Mouse (Mus musculus) cortical plate, adult 2 months (tissue): ENCODE data around the gene Tnrc6b. TPM values are rescaled to one million over a fixed set of nuclear protein-coding genes. Genes with fewer than 3 reads are reported as not detected.

Experiments used
- H3K27ac ChIP-seq: fragments of 200-500 bp; 2 replicates; pipeline ENCODE4 v1.5.1; 2012; ENCODE audit warnings: low read length, control low read depth, inconsistent platforms; ENCODE audit not compliant: insufficient read depth
- H3K4me1 ChIP-seq: fragments of 200-500 bp; 2 replicates; pipeline ENCODE4 v1.6.1; 2011; ENCODE audit warnings: low read length; ENCODE audit not compliant: control insufficient read depth, insufficient read depth
- H3K4me3 ChIP-seq: fragments of 200-500 bp; 2 replicates; pipeline ENCODE4 v1.5.1; 2011; ENCODE audit warnings: mild to moderate bottlenecking, low read length, control low read depth; ENCODE audit not compliant: insufficient read depth
- CTCF ChIP-seq: fragments of 200-500 bp; IDR thresholded peaks from 2 replicates; pipeline ENCODE4 v1.5.1; 2011; ENCODE audit warnings: mild to moderate bottlenecking, control low read depth, low read length; ENCODE audit not compliant: insufficient read depth; ENCODE audit errors: extremely low read depth
- POLR2A ChIP-seq: fragments of 200-500 bp; IDR thresholded peaks from 2 replicates; pipeline ENCODE4 v1.6.1; 2011; ENCODE audit warnings: mild to moderate bottlenecking, low read length, control low read depth; ENCODE audit not compliant: insufficient read depth; ENCODE audit errors: extremely low read depth
- polyA plus RNA-seq: library from polyadenylated mRNA; depleted of rRNA; stranded (reverse); fragments of >200 nt; gene quantifications from 2 replicates; pipeline ENCODE4 v1.2.3, GENCODE M21; 2012

Tnrc6b gene
- polyA plus RNA-seq, 1 experiment, result 44.2 TPM

DNA sequence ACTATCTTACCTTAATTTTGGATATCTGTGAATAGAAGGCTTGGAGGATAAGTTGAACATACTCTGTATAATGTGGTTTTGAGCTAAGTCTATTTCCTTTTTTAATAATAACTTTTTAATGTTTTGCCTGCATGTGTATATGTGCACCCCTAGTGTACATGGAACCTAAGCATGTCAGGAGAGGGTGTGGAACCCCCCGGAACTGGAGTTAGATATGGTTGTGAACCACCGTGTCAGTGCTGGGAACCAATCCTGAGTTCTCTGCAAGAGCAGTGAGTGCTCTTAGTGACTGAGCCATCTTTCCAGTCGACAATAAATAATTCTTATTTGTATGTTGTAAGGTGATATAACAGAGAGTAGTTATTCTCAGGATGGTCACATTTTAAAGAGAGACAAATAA is 49.4 kb downstream of the Tnrc6b start:
- Histone ChIP-seq H3K27ac (no peak overlapping the region), H3K4me1 (no peaks in the 10 kb centered on the region), H3K4me3 (no peak overlapping the region)
- TF ChIP-seq CTCF (no peak), POLR2A (no peak)

DNA sequence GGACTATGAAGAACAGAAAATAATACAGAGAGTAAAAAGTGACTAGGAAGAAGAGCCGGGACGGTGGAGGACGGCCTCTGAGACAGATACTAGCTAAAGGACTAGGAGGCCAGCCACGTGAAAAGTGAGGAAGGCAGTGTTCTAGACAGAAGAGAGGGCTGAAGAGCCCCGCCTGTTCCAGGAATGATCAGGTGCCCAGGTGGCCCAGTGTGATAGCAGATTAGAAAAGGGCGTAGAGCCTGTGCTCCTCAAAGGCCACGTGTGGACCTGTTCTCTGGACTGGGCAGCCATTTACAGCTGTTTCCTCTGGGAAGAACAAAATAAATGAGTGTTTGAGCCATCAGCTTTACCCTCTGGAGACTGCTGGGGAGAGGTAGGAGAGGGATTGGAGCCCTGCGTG is 49.8 kb downstream of the Tnrc6b start:
- Histone ChIP-seq H3K4me3 (no peak overlapping the region), H3K27ac (no peak overlapping the region), H3K4me1 (no peaks in the 10 kb centered on the region)
- no peak for TF ChIP-seq CTCF
- no peak for TF ChIP-seq POLR2A

DNA sequence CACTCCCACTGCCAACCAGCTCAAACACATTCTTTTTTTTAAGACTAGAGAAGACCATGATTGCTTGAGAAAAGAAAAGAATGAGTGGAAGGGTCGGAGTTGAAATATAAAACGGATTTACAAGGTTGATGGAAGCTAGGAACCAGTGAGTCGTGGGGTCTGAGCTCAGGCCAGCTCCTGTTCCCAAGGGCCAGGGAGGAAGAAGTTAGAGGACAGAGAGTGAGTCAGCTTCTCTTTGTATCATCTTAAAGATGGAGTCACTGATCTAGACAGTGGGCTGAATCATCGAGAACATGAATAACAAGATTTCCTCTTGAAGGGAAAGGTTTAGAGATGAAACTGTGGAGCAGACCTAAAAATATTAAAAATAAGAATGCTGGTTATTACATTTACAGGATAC is 51.5 kb downstream of the Tnrc6b start:
- TF ChIP-seq POLR2A (no peak), CTCF (no peak)
- H3K27ac ChIP-seq, result no peak overlapping the region

GRCm38 (mm10) chr15:80764666-80765065 is 53.6 kb downstream of the Tnrc6b start:
- no peaks in the 10 kb centered on the region for H3K4me1 ChIP-seq
- H3K4me3 ChIP-seq, result no peak overlapping the region
- no peak overlapping the region for H3K27ac ChIP-seq
- TF ChIP-seq CTCF (no peak), POLR2A (no peak)

More for the DNA sequence above, 51.5 kb downstream of the Tnrc6b start:
- H3K4me1 ChIP-seq, result no peaks in the 10 kb centered on the region
- no peak overlapping the region for H3K4me3 ChIP-seq

DNA sequence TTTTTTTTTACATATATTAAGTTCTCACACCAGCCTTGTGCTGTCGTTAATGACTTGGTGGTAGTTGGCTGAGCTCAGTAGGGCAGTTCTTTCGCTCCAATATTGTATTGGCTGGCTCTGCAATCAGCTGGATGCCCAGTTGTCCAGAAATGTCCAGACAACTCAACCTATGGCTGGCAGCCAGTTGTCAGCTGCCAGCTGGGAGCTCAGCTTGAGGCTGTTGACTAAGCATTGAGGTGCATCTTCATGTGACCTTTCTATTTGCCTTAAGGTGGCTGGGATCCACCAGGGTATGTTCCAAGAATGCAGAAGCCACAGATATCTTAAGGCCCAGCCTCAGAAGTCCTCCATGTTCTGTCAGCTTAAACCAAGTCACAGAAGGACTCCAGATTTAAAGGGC is 54.3 kb downstream of the Tnrc6b start:
- H3K27ac ChIP-seq, result no peak overlapping the region
- no peaks in the 10 kb centered on the region for H3K4me1 ChIP-seq
- TF ChIP-seq CTCF (no peak), POLR2A (no peak)
- no peak overlapping the region for H3K4me3 ChIP-seq

- Histone ChIP-seq H3K4me1 (no peaks in the 10 kb centered on the region), H3K27ac (no peak overlapping the region), H3K4me3 (no peak overlapping the region)
- no peak for TF ChIP-seq POLR2A
- TF ChIP-seq CTCF, result no peak
Measured at GRCm38 (mm10) chr15:80768216-80768615, 57.1 kb downstream of the Tnrc6b start.

DNA sequence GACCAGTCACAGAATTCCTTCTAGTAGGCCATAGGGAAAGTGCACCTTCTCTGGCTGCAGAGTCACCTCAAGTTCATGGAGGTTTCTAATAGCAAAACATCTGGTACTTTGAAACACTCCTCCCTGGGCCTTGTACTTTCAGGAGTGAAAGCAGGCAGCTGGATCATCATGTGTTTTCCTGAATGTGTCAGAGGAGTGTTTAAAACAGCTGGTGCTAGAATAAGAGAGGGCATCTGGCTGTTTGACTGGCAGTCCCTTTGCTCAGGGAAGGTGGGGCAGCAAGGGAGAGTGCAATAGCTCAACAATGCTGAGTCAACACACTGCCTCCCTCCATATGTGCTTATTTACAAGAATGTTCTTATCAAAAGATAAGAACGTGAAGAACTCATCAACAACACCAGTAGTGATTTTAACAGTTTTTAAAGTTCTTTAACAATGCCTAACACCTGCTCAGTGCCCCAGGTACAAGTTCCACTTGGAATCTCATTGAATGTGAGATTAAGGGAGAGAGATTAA is 60.9 kb downstream of the Tnrc6b start:
- TF ChIP-seq CTCF (no peak), POLR2A (no peak)
- no peaks in the 10 kb centered on the region for H3K4me1 ChIP-seq
- no peak overlapping the region for H3K4me3 ChIP-seq
- H3K27ac ChIP-seq, result no peak overlapping the region

- Histone ChIP-seq H3K27ac (no peak overlapping the region), H3K4me1 (no peaks in the 10 kb centered on the region), H3K4me3 (no peak overlapping the region)
- TF ChIP-seq POLR2A (no peak), CTCF (no peak)
Measured at GRCm38 (mm10) chr15:80774666-80775065, 63.6 kb downstream of the Tnrc6b start.

GRCm38 (mm10) chr15:80779006-80779405 is 67.9 kb downstream of the Tnrc6b start:
- H3K4me1 ChIP-seq, result no peaks in the 10 kb centered on the region
- no peak overlapping the region for H3K4me3 ChIP-seq
- H3K27ac ChIP-seq, result no peak overlapping the region
- TF ChIP-seq POLR2A (no peak), CTCF (no peak)

GRCm38 (mm10) chr15:80780154-80780751 is 69.1 kb downstream of the Tnrc6b start:
- Histone ChIP-seq H3K4me1 (no peaks in the 10 kb centered on the region), H3K27ac (no peak overlapping the region), H3K4me3 (no peak overlapping the region)
- no peak for TF ChIP-seq CTCF
- TF ChIP-seq POLR2A, result no peak

DNA sequence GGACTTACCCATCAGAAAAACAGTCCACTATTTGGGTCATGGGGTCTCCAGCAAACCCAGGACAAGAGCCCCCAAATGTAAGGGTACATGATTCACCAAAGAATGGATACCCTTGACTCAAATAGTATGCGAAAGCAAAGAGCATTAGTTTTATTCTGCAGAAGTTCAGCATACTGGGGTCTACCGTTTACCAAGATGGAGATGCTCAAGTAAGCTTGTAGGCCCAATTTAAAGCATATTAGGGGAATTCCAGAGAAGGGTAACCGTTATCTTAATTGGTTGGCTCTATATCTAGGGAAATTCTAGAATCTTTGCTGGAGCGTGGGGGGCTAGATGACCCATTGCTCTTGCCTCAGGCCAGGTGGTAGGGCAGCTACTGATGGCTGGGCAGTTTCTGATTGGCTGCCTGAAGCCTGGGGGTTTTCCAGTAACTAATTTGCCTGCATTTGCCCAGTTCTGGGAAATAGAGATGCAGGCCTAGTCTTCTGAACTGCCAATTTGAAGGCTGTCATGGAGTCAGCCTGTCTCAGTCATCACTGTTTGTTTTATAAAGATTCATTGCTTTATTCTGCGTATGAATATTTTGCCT is 70.2 kb downstream of the Tnrc6b start:
- TF ChIP-seq CTCF (no peak), POLR2A (no peak)
- Histone ChIP-seq H3K4me1 (no peaks in the 10 kb centered on the region), H3K27ac (no peak overlapping the region), H3K4me3 (no peak overlapping the region)
